Mouse (Mus musculus) hematopoietic stem cell, adult 5-6 weeks (primary cell): ENCODE data around the gene Dock4. TPM values are rescaled to one million over a fixed set of nuclear protein-coding genes. Genes with fewer than 3 reads are reported as not detected.
A peak's percentile ranks its signal among the peaks of the same experiment; 100 is the strongest.

Source experiments
- ATAC-seq, 2 experiments: fragments of 125-278 bp in 1 of 2; replicated peaks in 1 of 2; 2 replicates each; pipeline ENCODE4 v1.8.0; 2016 to 2017; ENCODE audit warnings: inconsistent platforms in 2 of 2, mild to moderate bottlenecking in 2 of 2, moderate number of reproducible peaks in 2 of 2, low read depth in 1 of 2, moderate TSS enrichment in 1 of 2; ENCODE audit not compliant: low FRiP score in 2 of 2, poor library complexity in 2 of 2, severe bottlenecking in 2 of 2, insufficient read depth in 1 of 2, low TSS enrichment in 1 of 2
- total RNA-seq: library from RNA; stranded (forward); fragments of 172-1452, 232-1000 nt; gene quantifications from 2 replicates; pipeline ENCODE4 v1.2.3, GENCODE M21; 2017

The Dock4 gene
- total RNA-seq = 0.65 and 1.1 TPM in 2 replicates

DNA sequence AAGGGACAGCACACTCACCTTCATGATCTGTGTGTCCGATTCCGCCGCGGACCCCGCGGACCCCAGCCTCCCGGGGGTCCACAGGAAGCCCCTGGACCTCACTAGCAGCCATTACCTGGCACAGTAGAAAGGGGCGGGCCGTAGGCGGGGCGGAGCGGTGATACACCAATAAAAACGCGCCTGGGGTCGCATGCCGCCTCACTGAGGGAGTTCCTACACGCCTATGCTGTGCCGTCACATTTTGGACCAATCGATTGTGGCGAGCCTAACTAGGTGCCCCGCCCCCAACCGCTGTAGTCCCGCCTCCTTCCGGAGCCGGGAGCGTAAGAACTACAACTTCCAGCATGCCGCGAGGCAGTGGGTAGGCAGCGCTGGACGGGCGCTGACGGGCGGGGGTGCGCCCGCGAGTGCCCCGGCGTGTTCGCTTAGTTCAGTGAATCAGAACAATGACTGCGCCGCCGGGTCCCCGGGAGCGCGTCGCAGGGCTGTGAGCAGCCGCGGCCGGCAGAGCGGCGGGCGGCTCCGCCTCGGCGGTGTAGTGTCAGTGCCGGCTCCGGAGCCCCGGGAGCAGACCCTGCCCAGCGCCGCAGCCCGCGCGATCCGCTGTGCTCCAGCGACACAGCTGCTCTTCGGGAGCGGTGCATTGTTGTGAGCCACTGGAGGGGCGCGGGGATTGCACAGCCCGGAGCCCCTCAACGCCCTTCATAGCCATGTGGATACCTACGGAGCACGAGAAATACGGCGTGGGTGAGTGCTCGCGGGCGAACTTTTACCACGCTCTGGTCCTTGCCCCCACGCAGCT lies at the start of gene Dock4, which contains the start of gene Zfp277:
Gene Dock4, plus strand, starts transcription at position 305 of the 802 bp plus-strand sequence.
Gene Zfp277, minus strand, starts transcription at position 255 of the 802 bp plus-strand sequence.
- peak; percentile 97 for ATAC-seq

DNA sequence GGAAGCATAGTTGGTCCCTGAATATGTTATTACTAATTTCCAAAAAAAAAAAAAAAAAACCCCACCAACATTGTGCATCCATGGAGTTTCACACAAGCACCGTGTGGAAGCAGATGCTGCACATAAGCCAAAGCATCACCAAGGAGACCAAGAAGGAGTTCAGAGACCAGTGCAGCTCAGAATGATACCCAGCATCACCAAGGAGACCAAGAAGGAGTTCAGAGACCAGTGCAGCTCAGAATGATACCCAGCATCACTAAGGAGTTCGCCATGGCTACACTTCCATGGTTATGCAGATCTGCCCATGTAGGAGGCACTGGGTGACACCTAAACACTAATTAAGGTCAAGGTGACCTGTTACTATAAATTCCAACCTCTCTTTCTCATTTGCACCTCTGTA lies 46.8 kb upstream of the Dock4 start:
- no peak for ATAC-seq

DNA sequence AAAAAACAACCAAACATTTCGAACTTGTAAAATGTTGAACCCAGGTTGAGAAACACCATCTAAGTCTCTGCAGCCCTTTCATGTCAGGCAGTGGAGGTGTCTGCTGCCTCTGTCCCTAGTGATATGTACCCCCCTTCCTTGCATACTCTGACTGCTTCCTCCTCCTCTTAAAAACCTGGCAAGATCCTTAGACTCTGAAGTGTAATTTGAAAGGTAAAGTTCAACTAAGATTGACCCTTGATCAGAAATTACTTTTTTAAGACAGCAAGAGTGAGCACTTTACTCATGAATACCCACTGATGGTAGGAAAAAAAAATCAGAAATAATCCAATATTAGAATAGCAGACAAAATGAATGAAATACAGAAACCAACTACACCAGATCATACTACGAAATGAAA lies 46.4 kb upstream of the Dock4 start:
- ATAC-seq = no peak

DNA sequence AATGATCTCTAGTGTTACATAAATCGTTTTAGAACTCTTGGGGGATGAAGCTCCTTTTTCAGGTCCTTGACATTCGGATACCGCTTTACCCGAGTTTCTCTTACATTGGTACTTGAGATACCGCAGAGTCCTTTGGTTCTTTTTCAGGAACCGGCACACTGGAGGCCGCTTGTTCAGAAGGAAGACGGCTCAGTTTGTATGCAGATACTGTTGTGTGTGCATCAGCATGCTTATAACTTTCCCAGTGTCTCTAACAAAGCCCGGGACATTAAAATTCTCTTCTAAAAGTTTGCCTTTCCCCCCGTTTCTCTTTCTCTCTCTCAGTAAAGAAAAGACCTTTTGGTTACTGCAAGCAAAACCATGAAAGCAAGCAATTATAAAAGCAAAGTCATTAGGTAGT lies 45.9 kb upstream of the Dock4 start:
- ATAC-seq = no peak

DNA sequence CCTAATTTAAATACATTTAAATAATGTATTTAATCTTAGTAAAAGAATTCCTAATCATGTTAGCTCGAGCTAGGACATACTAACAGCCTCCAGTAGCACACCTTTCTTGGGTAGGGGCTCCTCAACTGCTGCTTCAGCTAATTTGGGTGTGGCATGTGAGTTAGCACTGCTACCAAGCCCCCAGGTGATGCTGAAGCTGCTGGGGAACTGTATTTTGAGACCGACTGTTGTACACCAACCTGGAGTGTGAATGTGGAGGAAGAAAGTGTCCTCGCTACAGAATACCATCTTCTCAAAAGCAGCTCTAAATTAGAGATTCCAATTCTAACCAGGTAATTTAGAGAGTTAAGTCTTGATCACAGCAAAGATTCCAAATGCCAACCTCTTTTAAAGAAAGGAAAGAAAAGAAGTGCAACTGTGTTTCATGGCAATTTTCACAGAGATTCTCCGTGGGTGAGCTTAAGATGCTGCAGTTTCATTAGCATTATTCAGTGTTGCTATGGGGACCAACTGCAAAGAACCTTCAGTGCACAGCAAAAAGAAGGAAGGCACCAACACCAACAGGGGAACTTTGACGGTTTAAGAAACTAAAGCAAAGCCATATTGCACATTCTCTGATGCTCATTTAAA lies 31.0 kb upstream of the Dock4 start:
- ATAC-seq = no peak

DNA sequence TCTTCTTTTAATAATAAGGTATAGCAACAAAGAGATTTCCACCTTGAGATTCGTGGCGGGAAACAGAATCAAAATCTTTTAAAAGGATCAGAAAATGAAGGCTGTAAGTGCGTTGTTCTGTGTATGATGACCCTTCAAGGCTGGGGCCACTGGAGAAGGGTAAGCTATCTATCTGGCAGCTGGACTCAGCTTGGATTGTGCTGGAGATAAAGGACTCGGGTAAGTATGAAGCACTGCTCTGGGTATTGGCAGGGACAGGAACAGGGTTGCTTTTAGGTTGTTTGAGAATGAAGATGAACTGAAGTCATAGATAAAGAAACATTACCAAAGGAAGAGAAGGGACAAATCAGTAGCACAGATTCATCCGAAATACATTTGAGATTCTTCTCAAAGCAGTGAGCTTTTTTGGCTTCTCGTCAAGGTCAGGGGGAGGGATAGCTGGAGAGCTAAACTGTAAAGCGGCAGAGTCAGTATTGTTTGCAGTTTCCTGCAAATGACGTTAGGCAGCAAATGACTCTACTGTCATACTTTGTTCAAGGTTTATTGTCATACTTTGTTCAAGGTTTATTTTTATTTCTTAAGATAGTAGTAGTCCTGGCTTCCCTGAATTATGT lies 30.3 kb upstream of the Dock4 start:
- ATAC-seq = no peak

DNA sequence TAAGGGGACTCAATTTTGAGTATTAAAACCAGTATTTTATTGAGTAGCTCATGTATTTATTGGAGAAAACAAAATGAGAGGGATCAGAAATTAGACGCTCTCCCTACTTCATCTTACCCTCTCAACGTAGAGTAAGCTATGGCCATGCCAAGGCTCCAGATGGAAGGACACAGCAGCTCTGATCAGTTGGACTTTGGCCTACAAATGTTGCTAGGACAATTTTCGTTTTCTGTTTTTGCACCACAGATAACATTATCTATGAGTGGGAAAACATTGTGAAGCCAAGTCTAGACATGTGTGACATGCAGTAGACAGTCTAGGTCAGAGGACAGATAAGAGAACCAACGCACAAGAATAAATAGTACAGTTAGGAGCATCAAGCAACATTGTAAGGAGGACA lies 28.5 kb upstream of the Dock4 start:
- no peak for ATAC-seq

DNA sequence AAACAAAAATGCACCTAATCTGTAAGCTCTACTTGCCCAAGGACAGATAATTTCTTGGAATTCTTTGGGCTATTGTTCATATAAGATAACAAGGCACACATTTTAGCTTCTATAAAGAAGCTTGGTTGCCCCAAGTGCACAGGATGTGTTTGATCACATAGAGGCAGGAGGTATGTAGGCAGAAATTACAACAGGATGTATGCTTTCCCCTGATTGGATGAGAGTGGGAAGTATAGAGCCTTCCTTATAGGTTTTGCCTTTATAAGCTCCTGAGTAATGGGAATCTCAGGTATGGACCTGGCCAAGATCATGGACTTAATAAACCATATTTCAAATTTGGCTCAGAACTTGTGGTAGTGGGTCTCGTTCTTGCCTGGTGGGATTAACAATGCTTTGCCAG lies 20.8 kb upstream of the Dock4 start:
- no peak for ATAC-seq

DNA sequence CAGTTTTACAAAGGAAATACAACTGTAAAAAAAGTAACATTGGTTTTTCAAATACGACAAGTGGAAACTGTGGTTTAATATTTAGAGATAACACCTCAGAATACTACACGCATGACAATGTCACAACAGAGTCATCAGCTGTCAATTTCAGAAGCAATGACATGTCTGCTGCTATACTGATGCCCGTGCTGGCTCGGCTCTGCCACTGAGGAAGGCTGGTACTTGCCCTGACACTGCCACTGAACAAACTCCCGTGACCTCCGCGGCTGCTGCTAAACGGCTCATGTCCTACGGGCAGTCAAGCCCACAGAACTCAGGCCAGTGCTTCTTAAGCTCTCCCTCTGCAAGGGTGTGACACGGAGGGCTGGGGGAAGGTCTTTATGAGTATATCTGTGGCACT lies 18.1 kb upstream of the Dock4 start:
- ATAC-seq = no peak; a peak in 1 of 4 replicates

DNA sequence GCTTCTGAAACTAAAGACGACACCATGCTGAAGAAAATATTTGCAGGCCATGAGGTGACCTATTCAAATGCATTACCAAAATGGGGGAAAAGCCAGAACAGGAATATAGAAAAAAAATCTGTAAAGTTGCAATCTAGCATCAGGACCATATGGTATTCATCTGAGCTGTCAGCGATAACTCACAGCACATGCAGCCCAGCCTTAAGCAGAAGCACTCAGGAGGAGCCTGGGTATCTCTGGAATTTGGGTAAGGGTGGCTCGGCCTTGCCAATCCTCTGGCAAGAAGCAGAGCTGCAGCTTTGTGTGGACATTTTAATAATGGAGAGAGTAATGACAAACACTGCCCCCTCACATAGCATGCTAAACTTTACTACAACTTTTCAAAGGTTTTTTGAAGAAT lies 15.8 kb upstream of the Dock4 start:
- no peak for ATAC-seq

DNA sequence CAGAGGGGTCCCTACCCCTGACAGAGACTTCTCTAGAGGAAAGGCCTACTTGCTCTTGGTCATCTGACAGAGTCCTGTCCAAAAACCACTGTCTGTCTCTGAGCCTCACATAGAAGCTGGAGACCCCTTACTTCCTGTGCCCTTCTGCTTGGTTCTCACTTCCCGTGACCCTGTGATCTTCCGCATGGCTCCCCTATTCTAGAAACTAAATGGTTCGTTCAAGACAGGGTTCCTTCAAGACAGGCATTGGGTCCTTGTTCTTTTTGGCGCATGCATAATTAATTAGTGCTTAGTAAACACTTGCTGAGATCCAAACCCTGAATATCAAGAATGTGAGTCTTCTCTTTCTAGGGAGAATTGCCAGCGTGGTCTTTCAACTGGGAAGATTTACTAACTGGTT lies 14.7 kb upstream of the Dock4 start:
- no peak for ATAC-seq

DNA sequence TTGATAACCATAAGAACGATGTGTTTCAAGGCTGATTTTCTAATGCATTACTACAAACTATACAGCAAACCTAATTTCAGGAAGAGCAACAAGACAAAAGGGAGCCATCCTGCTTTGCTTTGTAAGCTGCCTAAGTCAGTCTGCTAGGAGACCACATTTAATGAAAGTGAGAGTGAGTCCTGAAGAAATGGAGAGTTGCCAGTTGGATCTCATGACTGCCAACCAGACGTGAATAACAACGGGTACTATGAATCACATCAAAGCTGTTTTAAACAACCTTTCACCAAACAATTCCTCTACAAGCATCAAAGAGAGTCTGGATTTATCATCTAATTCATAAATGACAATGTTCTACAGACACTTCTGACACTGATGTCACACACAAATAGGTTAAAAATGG lies 11.7 kb upstream of the Dock4 start:
- no peak for ATAC-seq

DNA sequence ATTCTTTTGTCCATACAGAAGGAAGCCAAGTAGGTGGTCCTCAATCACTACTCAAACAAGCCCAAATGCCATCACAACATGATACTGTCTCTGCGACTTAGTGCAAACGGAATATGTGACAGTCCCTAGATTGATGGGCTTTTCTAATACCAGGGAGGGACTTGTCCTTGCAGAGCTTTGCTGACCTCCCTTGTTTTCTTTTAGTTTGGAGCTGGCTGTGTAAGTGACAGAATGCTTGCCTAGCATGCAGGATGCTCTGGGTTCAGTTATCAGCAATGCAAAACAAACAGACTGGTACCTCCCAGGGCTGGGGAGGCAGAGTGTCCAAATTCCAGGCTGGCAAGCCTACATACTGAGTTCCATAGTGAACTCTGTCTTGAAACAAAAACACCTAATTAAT lies 7.7 kb upstream of the Dock4 start:
- ATAC-seq = no peak

DNA sequence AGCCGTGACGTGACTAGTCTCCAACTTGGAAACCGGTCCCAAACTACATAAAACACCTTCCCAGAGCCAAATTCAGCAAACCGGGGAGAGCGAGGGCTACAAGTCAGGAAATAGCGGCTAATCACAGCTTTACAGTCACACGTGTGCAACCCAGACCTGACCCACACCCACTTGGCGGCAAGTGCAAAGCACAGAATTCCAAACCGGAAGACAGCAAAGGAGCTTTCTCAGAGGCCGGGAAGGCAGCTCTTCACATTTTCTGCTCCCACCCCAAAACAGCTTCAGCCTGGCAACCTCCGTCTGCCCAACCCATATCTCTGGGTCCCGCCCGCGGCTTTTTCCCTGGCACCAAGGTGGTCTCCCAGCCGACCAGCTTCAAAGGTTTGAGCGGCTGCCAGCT lies 546 bp upstream of the Dock4 start:
- peak; percentile 28 to 35; a peak in 3 of 4 replicates for ATAC-seq

DNA sequence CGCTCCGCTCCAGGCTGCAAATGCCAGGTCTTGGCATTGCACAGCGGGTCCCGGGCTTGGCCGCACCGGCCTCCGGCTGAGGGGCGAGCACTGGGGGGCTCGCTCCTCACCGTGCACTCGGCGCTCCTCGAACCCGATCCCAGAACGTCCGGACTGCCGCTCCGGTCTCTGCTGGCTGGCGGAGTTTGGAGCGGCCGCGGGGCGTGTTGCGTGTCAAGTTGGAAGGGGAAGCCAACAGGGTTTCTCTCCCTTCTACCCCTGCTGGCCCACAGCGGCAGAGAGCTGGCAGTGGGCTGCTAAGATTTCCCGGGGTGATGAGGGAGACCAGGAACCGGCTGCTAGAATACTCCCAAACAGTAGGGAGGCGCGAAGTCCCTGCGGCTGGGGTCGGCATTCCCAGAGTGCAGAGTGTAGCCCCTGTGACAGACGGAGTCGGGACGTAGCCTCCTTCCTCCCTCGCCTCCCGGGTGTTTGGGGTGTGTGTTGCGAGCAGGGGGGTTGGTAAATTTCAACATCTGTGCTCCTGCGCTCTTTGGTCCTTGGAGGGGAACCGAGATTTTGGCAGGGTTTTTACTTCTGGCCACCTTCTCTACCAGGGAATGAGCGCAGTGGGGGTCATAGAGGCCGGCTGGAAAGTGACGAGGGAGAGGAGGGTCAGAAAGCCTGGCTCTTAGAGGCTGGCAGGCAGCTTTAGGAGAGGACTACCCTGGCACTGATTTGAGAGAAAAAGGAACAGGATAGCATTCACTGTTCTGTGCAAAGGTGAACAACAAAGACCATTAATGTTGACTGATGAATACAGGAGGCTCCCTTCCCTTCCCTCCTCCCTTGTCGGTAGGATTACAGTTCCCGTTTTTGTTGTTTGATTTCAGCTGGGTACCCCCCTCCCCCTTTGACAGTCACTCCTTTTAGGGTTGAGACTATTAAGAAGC lies 964 bp downstream of the Dock4 start:
- peak in 1 of 2 experiments; percentile 15; a peak in 1 of 4 replicates for ATAC-seq

DNA sequence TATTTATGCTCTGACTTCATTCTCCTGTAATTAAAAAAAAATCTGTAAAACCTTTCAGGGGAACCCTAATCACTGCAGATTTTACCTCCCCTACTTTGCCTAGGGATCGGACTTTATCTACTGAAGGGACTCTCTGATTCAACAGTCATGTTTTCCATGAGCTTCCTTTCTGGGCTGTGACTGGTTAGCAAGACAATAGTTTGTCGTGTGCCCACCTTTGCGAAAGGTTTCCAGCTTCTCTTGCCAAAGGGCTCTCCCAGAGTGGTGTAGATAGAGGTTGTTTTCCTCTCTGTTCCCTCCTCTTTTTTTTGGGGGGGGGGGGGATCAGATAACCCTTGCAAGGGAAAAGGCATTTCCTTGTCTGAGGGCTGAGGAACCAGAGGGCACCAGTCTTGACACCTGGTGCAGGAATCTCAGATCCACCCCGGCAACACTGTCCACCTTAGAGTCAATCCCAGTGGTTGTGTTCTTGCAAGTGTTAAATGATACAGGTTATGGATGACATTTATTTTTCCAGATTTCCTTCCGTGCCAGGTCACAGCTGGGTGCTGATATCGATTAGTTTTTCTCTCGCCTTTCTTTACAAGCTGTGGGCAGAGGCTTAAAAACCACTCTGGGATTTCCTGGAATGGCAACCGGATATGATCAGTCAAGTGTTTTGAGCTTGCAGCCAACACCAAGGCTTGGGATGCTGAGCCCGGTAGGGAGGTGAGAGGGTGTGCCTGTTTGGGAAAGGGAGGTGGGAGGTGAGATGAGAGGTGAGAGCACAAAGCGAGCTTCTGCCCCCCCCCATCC lies 2.0 kb downstream of the Dock4 start:
- no peak for ATAC-seq
